Comparison of ENCODE assay signal across 8 mouse cellular contexts in genomic region chr1:25229245-25229750, GRCm38 (mm10).
A peak's percentile ranks its signal among the peaks of the same experiment; 100 is the strongest.
DNase-seq lines count a peak whose midpoint lies in the region; ATAC-seq lines count a peak whose summit lies in the region.
"Had no signal": no experiment of that assay in that cellular context is flagged by ENCODE, and none has a peak within 500 bp of the region (broad histone marks: within the 10 kb centered on the region; RNA-seq: fewer than 3 reads in every experiment).

No protein-coding gene starts in this region.

- peak overlapping the region; percentile 80 for H3K9ac ChIP-seq in hindbrain, embryonic 13.5 days
- peak overlapping the region; percentile 84 for H3K9ac ChIP-seq in neural tube, embryonic 13.5 days
- H3K9ac ChIP-seq: liver, embryonic 12.5 days had no signal

- 19% methylated on average over 7 of the region's 7 CpGs for WGBS in hindbrain, embryonic 13.5 days
- 6% methylated on average over 7 of the region's 7 CpGs for WGBS in neural tube, embryonic 13.5 days

- H3K4me3 ChIP-seq in hindbrain, embryonic 13.5 days: peak overlapping the region; percentile 58
- H3K4me3 ChIP-seq in neural tube, embryonic 13.5 days: peak overlapping the region; percentile 52
- H3K4me3 ChIP-seq: liver, embryonic 12.5 days had no signal

- H3K4me1 ChIP-seq in hindbrain, embryonic 13.5 days (replicated peaks): peaks cover 10% of the 10 kb centered on the region
- H3K4me1 ChIP-seq in neural tube, embryonic 13.5 days (replicated peaks): peaks cover 15% of the 10 kb centered on the region
- H3K4me1 ChIP-seq: liver, embryonic 12.5 days had no signal

- H3K36me3 ChIP-seq in hindbrain, embryonic 13.5 days: no peaks in the 10 kb centered on the region
- no peaks in the 10 kb centered on the region for H3K36me3 ChIP-seq in neural tube, embryonic 13.5 days
- H3K36me3 ChIP-seq: liver, embryonic 12.5 days had no signal

- H3K4me2 ChIP-seq in hindbrain, embryonic 13.5 days: peak overlapping the region; percentile 57
- H3K4me2 ChIP-seq in neural tube, embryonic 13.5 days: peak overlapping the region; percentile 59
- H3K4me2 ChIP-seq: liver, embryonic 12.5 days had no signal

- no peaks in the 10 kb centered on the region for H3K27me3 ChIP-seq in hindbrain, embryonic 13.5 days
- no peaks in the 10 kb centered on the region for H3K27me3 ChIP-seq in neural tube, embryonic 13.5 days
- H3K27me3 ChIP-seq: liver, embryonic 12.5 days had no signal

- peak; percentile 65; the same call in 1 of the 2 replicates for ATAC-seq in cerebellum, adult (ENCODE audit: insufficient number of reproducible peaks, low FRiP score, low TSS enrichment)
- peak; percentile 88 for ATAC-seq in hindbrain, embryonic 13.5 days (ENCODE audit: low FRiP score)
- peak; percentile 85 for ATAC-seq in neural tube, embryonic 13.5 days (ENCODE audit: low read depth)
- ATAC-seq: liver, embryonic 12.5 days had no signal

- peak; percentile 63 to 74 for DNase-seq in cerebellum, postnatal 14 days
- no peak for DNase-seq in adrenal gland, postnatal 36 days
- no peak for DNase-seq in kidney, adult 8-10 months
- no peak for DNase-seq in lung, postnatal 25 days (ENCODE audit: low spot score)

- peak overlapping the region; percentile 96 for H3K27ac ChIP-seq in hindbrain, embryonic 13.5 days
- peak overlapping the region; percentile 96 for H3K27ac ChIP-seq in neural tube, embryonic 13.5 days (replicated peaks)
- H3K27ac ChIP-seq: liver, embryonic 12.5 days had no signal

- H3K9me3 ChIP-seq in hindbrain, embryonic 13.5 days: no peaks in the 10 kb centered on the region
- H3K9me3 ChIP-seq in neural tube, embryonic 13.5 days: no peaks in the 10 kb centered on the region
- H3K9me3 ChIP-seq: liver, embryonic 12.5 days had no signal

Comparison
In these comparisons a context has a peak if more than half of its experiments do, and no peak if none do; other contexts are left out.
1. DNase-seq: peak in cerebellum, postnatal 14 days (2 of 2); none in adrenal gland, postnatal 36 days (0 of 2), kidney, adult 8-10 months (0 of 2) and lung, postnatal 25 days (single experiment).
2. Peak in every context shown above with its lines, with median percentiles within 50 percentile points of each other: ATAC-seq.